Mouse (Mus musculus) forebrain, embryonic 16.5 days (tissue): ENCODE measurements at regions not wholly inside any gene's neighbourhood (a gene's known extent, or its start where the extent isn't known, plus 50 kb on each side); places are given as distances from the start of the nearest gene placed in this dataset.

Experiments used
- ATAC-seq: fragments of 200-750 bp; cut with Nextera tagmentation; 2 replicates; pipeline ENCODE4 v1.8.0; 2017; ENCODE audit warnings: mild to moderate bottlenecking, moderate library complexity
- H3K27ac ChIP-seq: fragments of 300-500 bp; sonication (generic); 2 replicates; pipeline ENCODE4 v1.5.1; 2014; ENCODE audit warnings: low read length, control low read depth
- H3K27me3 ChIP-seq: fragments of 300-500 bp; sonication (generic); replicated peaks from 2 replicates; pipeline ENCODE4 v1.6.1; 2014; ENCODE audit warnings: low read length; ENCODE audit not compliant: control insufficient read depth, insufficient read depth
- H3K36me3 ChIP-seq: fragments of 300-500 bp; sonication (generic); 2 replicates; pipeline ENCODE4 v1.6.1; 2014; ENCODE audit not compliant: control insufficient read depth, insufficient read depth
- H3K4me1 ChIP-seq: fragments of 300-500 bp; sonication (generic); replicated peaks from 2 replicates; pipeline ENCODE4 v1.6.1; 2014; ENCODE audit warnings: low read length; ENCODE audit not compliant: control insufficient read depth, insufficient read depth
- H3K4me2 ChIP-seq: fragments of 300-500 bp; sonication (generic); 2 replicates; pipeline ENCODE4 v1.6.1; 2014; ENCODE audit warnings: mild to moderate bottlenecking, low read length, control low read depth
- H3K4me3 ChIP-seq: fragments of 300-500 bp; sonication (generic); replicated peaks from 2 replicates; pipeline ENCODE4 v1.5.1; 2014; ENCODE audit warnings: mild to moderate bottlenecking, low read length, control low read depth
- H3K9ac ChIP-seq: fragments of 300-500 bp; sonication (generic); replicated peaks from 2 replicates; pipeline ENCODE4 v1.6.1; 2014; ENCODE audit warnings: low read depth, low read length, control low read depth
- H3K9me3 ChIP-seq: fragments of 300-500 bp; sonication (generic); 2 replicates; pipeline ENCODE4 v1.6.1; 2016; ENCODE audit warnings: low read length; ENCODE audit not compliant: control insufficient read depth
- WGBS: fragments of 180-500 bp; shearing (Covaris S2); extraction: QIAGEN DNeasy Blood & Tissue Kit; methylation state at CpG from one replicate; pipeline ENCODE4 v1.1.7; 2014; 5-methylcytosine and 5-hydroxymethylcytosine counted together

DNA sequence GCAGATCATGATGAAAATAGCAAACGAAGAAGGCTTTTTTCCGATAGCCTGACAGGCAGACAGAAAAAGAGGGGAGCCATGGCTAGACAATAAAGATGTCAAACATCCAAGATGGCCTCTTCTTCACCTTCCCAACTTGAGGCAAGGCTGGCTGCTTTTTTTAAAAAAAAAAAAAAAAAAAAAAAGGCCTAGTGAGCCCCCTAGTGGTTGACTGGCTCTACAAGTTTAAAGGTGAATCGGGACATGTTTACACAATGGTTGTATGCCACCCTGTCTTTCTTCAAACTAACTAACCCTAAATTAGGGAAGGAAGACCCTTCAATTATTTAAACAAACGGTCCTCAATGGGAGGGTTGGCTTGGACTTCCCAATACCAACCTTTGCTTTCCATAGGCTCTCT lies 475.8 kb upstream of the Gm5415 start:
- Histone ChIP-seq H3K27ac (no peak overlapping the region), H3K27me3 (no peaks in the 10 kb centered on the region), H3K4me1 (no peaks in the 10 kb centered on the region; the same call in 1 of the 2 replicates), H3K4me2 (no peak overlapping the region), H3K4me3 (no peak overlapping the region), H3K9me3 (0 out of 2 replicates have a peak, but pooled peaks cover 3% of the 10 kb centered on the region), H3K36me3 (no peaks in the 10 kb centered on the region), H3K9ac (no peak overlapping the region)
- no peak for ATAC-seq
- 86% methylated on average over 4 of the region's 4 CpGs for WGBS

GRCm38 (mm10) chr1:33003992-33004391 lies 456.9 kb upstream of the Gm5415 start:
- Histone ChIP-seq H3K4me3 (no peak overlapping the region), H3K36me3 (no peaks in the 10 kb centered on the region), H3K4me2 (no peak overlapping the region), H3K27me3 (no peaks in the 10 kb centered on the region), H3K27ac (no peak overlapping the region), H3K4me1 (no peaks in the 10 kb centered on the region), H3K9ac (no peak overlapping the region), H3K9me3 (no peaks in the 10 kb centered on the region)
- WGBS, result 61% methylated on average over 3 of the region's 3 CpGs
- no peak for ATAC-seq

- no peak overlapping the region for H3K9ac ChIP-seq
- H3K27ac ChIP-seq, result no peak overlapping the region
- WGBS, result 74% methylated on average over 3 of the region's 3 CpGs
- no peak for ATAC-seq
- no peaks in the 10 kb centered on the region for H3K9me3 ChIP-seq
- H3K4me3 ChIP-seq, result no peak overlapping the region
- H3K4me2 ChIP-seq, result no peak overlapping the region
- no peaks in the 10 kb centered on the region for H3K27me3 ChIP-seq
- no peaks in the 10 kb centered on the region for H3K36me3 ChIP-seq
- H3K4me1 ChIP-seq, result no peaks in the 10 kb centered on the region
These were observed 417.9 kb upstream of the Gm5415 start for GRCm38 (mm10) chr1:32964957-32965356.

GRCm38 (mm10) chr1:32959316-32959715 lies 412.2 kb upstream of the Gm5415 start:
- no peak overlapping the region for H3K4me3 ChIP-seq
- 86% methylated on average over 6 of the region's 6 CpGs for WGBS
- H3K36me3 ChIP-seq, result no peaks in the 10 kb centered on the region
- no peak overlapping the region for H3K4me2 ChIP-seq
- H3K9ac ChIP-seq, result no peak overlapping the region
- ATAC-seq, result no peak
- H3K27me3 ChIP-seq, result no peaks in the 10 kb centered on the region
- H3K4me1 ChIP-seq, result no peaks in the 10 kb centered on the region
- no peak overlapping the region for H3K27ac ChIP-seq
- H3K9me3 ChIP-seq, result no peaks in the 10 kb centered on the region

GRCm38 (mm10) chr1:32946254-32946653 lies 399.2 kb upstream of the Gm5415 start:
- no peak overlapping the region for H3K27ac ChIP-seq
- ATAC-seq, result 0 out of 2 replicates have a peak, but pooled peaks have one; percentile 26
- no peak overlapping the region for H3K9ac ChIP-seq
- no peak overlapping the region for H3K4me2 ChIP-seq
- WGBS, result 71% methylated on average over 4 of the region's 4 CpGs
- no peak overlapping the region for H3K4me3 ChIP-seq
- H3K4me1 ChIP-seq, result no peaks in the 10 kb centered on the region
- no peaks in the 10 kb centered on the region; the same call in 1 of the 2 replicates for H3K9me3 ChIP-seq
- no peaks in the 10 kb centered on the region for H3K27me3 ChIP-seq
- H3K36me3 ChIP-seq, result no peaks in the 10 kb centered on the region

- H3K4me1 ChIP-seq, result no peaks in the 10 kb centered on the region
- no peak overlapping the region for H3K9ac ChIP-seq
- no peaks in the 10 kb centered on the region for H3K27me3 ChIP-seq
- H3K9me3 ChIP-seq, result no peaks in the 10 kb centered on the region
- H3K27ac ChIP-seq, result no peak overlapping the region
- no peak for ATAC-seq
- no peaks in the 10 kb centered on the region for H3K36me3 ChIP-seq
- H3K4me2 ChIP-seq, result no peak overlapping the region
- no peak overlapping the region for H3K4me3 ChIP-seq
- 83% methylated on average over 3 of the region's 3 CpGs for WGBS
These were observed 383.3 kb upstream of the Gm5415 start for GRCm38 (mm10) chr1:32930381-32930780.

DNA sequence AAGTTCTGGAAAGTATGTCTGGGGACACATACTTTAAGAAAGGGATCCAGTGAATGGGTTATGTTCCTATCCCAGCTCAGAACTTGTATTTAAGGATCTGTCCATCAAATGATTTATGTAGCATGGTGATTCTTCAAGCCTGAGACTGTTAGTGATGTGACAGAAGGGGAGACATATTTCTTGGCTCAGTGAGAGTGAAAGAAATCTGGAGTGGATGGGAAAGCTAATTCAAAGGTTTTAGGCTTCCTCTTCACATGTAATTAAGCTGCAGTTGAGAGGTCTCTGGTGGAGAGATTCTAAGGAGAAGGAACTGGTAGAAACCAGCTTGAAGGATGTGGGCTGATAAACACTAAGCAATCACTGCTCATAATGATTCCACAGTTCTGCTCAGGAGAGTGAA lies 355.3 kb upstream of the Gm5415 start:
- Histone ChIP-seq H3K36me3 (no peaks in the 10 kb centered on the region), H3K4me3 (no peak overlapping the region), H3K9me3 (no peaks in the 10 kb centered on the region), H3K27ac (no peak overlapping the region), H3K27me3 (no peaks in the 10 kb centered on the region), H3K9ac (no peak overlapping the region), H3K4me2 (no peak overlapping the region), H3K4me1 (no peaks in the 10 kb centered on the region)
- ATAC-seq, result no peak

DNA sequence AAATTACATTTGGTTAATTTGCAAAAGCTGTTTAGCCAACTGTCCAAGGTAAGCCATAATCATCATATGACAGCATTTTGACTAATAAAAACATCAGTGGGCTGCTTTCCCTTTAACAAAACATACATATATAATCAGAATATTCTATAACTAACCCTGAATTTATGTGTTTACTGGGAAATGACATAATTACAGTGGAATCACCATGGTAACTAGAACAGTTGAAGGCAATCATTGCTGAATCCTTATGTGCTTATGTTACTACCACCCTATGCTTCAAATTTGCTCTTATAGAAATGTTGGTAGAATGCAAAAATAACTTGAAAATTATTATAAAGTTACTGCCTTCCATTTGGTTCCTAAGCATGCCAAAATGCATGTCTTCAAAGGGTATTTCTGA lies 340.6 kb upstream of the Gm5415 start:
- Histone ChIP-seq H3K4me1 (no peaks in the 10 kb centered on the region), H3K9me3 (no peaks in the 10 kb centered on the region), H3K27ac (no peak overlapping the region), H3K9ac (no peak overlapping the region), H3K4me3 (no peak overlapping the region), H3K27me3 (no peaks in the 10 kb centered on the region), H3K4me2 (no peak overlapping the region), H3K36me3 (no peaks in the 10 kb centered on the region)
- peak; percentile 80 for ATAC-seq

DNA sequence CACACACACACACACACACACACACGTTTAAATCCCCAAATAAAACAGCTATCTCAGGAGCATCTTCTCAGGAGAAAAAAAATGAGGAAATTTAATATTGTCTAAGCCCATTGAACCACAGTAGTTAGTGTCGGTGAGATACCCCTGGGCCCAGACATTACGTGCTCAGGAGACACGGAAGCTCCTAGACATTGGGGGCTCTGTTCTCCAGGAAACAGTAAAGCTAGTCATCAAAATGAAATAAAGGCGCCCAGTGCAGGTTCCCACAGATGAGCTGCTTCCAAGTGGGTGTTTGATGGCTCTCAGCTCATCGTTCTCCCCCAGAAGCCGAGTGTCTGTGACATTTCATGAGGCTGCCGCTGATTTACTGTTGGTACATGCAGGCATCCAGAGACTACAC lies 325.8 kb upstream of the Gm5415 start:
- no peaks in the 10 kb centered on the region for H3K36me3 ChIP-seq
- H3K4me3 ChIP-seq, result no peak overlapping the region
- ATAC-seq, result no peak
- no peaks in the 10 kb centered on the region for H3K9me3 ChIP-seq
- 88% methylated on average over 8 of the region's 8 CpGs for WGBS
- no peak overlapping the region for H3K4me2 ChIP-seq
- no peaks in the 10 kb centered on the region for H3K4me1 ChIP-seq
- no peak overlapping the region for H3K9ac ChIP-seq
- no peaks in the 10 kb centered on the region for H3K27me3 ChIP-seq
- H3K27ac ChIP-seq, result no peak overlapping the region

DNA sequence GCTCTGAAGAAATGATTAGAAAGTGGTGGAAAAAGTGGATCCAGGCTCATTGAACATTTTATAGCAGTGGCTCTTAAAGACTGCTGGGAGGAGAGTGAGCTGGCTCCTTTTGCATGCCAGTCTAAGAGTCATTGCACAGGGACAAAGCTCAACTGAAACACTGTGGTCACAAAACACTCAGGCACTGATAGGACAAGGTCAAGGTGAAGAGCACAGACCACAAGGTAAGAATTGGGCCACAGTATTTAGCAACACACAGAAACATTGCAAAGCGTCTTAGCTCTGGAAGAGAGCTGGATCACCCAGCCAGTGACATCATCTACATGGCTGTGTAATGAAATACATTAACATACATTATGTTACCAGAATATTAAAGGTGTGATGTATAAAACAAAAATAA lies 319.0 kb upstream of the Gm5415 start:
- no peak for ATAC-seq
- H3K9me3 ChIP-seq, result no peaks in the 10 kb centered on the region; the same call in 1 of the 2 replicates
- 57% methylated on average over 1 of the region's 1 CpGs for whole genome bisulfite sequencing

More for the DNA sequence above, 319.0 kb upstream of the Gm5415 start:
- Histone ChIP-seq H3K4me3 (no peak overlapping the region), H3K27me3 (no peaks in the 10 kb centered on the region), H3K27ac (no peak overlapping the region), H3K9ac (no peak overlapping the region), H3K4me1 (no peaks in the 10 kb centered on the region; the same call in 1 of the 2 replicates), H3K36me3 (no peaks in the 10 kb centered on the region), H3K4me2 (no peak overlapping the region)
